Mouse (Mus musculus): Measurements from ENCODE around the gene Tbc1d25. TPM values are rescaled to one million over a fixed set of nuclear protein-coding genes. Genes with fewer than 3 reads are reported as not detected.
A peak's percentile ranks its signal among the peaks of the same experiment; 100 is the strongest.

Tbc1d25 gene
- polyA plus RNA-seq, 1 experiment, result 9.5 TPM

DNA sequence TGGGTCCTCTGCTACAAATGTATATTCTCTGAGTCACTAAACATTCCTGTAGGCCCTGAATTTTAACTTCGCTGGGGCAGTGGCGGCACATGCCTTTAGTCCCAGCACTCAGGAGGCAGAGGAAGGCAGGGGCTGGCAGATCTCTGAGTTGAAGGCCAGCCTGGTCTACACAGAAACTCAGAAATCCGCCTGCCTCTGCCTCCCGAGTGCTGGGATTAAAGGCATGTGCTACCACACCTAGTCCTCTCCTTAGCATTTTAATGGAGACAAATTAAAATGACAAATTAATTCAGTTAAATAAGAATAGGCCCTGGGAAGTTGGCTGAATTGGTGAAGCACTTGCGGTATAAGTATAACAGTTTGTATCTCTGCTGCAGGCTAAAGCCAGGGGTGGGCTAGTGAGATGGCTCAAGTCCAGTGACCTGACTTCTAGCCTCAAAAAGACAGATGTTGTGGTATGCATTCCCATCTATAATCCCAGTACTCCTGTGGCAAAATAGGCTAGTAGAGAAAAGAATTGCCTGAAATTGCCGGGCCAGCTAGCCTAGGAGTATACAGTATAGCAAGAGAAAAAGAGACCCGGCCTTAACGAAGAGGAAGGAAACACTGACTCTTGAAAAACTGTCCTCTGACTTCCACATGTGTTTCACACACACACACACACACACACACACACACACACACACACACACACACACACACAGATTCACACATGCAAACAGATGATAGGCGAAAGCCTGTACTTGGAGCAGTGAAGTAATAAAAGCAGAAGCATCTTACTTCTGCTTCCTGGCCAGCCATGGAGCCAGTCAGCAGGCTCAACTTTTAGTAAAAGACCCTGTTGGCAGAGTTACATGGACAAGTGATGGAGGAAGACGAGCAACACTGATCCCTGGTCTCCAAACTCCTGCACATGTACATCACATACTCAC is 8.0 kb downstream of the Tbc1d25 start:
- Histone ChIP-seq H3K27me3 (ENCODE audit: control insufficient read depth, insufficient read depth, low read length, poor library complexity, severe bottlenecking) (no peaks in the 10 kb centered on the region), H3K4me3 (ENCODE audit: low read depth, low read length) (no peak overlapping the region), H3K27ac (ENCODE audit: insufficient read depth, low read length) (peak overlapping the region; percentile 77)

DNA sequence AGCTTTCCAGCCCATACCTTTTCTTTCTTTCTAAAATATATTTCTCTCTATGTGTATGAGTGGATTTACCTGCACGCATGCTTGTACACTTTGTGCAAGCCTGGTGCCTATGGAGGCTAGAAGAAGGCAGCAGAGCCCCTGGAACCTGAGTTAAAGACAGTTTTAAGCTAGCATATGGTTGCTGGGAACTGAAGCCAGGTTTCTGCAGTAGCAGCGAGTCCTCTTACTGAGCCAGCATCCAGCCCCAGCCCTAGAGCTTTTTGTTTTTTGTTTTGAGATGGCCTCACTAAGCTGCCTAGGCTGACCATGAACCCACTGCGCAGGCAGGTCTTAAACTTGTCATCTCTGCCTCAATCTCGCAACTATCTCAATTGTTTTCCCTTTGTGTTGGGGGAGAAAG is 11.5 kb downstream of the Tbc1d25 start:
- TF ChIP-seq POLR2A (IDR thresholded peaks at IDR 0.05; ENCODE audit: insufficient read depth, low read length) (no peak), CTCF (IDR thresholded peaks at IDR 0.05; ENCODE audit: low read depth, low read length) (no peak), EP300 (IDR thresholded peaks at IDR 0.05; ENCODE audit: insufficient read depth, low read depth, low read length) (no peak)
- H3K9ac ChIP-seq (ENCODE audit: low read depth, poor library complexity, severe bottlenecking), result no peak overlapping the region
- H3K4me3 ChIP-seq (ENCODE audit: low read depth, low read length), result no peak overlapping the region
- H3K9me3 ChIP-seq (replicated peaks; ENCODE audit: control insufficient read depth, insufficient read depth, low read length, poor library complexity, severe bottlenecking), result no peaks in the 10 kb centered on the region
- H3K27me3 ChIP-seq (ENCODE audit: control insufficient read depth, insufficient read depth, low read length, poor library complexity, severe bottlenecking), result no peaks in the 10 kb centered on the region
- H3K36me3 ChIP-seq (ENCODE audit: control insufficient read depth, insufficient read depth, low read length, poor library complexity, severe bottlenecking), result peaks cover 7% of the 10 kb centered on the region
- no peak overlapping the region for H3K27ac ChIP-seq (ENCODE audit: insufficient read depth, low read length)
- H3K4me1 ChIP-seq (ENCODE audit: control insufficient read depth, insufficient read depth, low read length), result no peaks in the 10 kb centered on the region

More for the DNA sequence above, 8.0 kb downstream of the Tbc1d25 start:
- no peak for TF ChIP-seq CTCF (IDR thresholded peaks at IDR 0.05; ENCODE audit: low read depth, low read length)
- TF ChIP-seq EP300 (IDR thresholded peaks at IDR 0.05; ENCODE audit: insufficient read depth, low read depth, low read length), result no peak
- no peak for TF ChIP-seq POLR2A (IDR thresholded peaks at IDR 0.05; ENCODE audit: insufficient read depth, low read length)
- H3K9ac ChIP-seq (ENCODE audit: low read depth, poor library complexity, severe bottlenecking), result no peak overlapping the region
- no peaks in the 10 kb centered on the region for H3K9me3 ChIP-seq (replicated peaks; ENCODE audit: control insufficient read depth, insufficient read depth, low read length, poor library complexity, severe bottlenecking)
- H3K4me1 ChIP-seq (ENCODE audit: control insufficient read depth, insufficient read depth, low read length), result no peaks in the 10 kb centered on the region
- H3K36me3 ChIP-seq (ENCODE audit: control insufficient read depth, insufficient read depth, low read length, poor library complexity, severe bottlenecking), result peaks cover 23% of the 10 kb centered on the region

DNA sequence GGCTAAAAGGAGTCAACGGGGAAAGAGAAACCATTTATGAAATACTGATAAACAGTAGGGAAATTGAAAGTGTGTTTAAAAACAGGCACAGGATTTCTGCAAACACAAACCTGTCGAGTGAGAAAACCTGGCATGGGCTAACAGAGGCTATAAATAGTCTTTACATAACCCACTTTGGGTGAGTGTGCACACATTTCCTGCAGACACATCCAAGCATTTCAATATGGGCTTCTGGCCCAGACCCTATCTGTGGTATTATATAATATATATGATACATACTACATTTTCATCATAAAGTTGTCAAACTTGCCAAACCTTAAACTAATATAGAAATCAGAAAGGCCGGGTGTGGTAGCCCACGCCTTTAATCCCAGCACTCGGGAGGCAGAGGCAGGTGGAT is 12.9 kb downstream of the Tbc1d25 start:
- Histone ChIP-seq H3K4me1 (ENCODE audit: control insufficient read depth, insufficient read depth, low read length) (no peaks in the 10 kb centered on the region), H3K9me3 (replicated peaks; ENCODE audit: control insufficient read depth, insufficient read depth, low read length, poor library complexity, severe bottlenecking) (no peaks in the 10 kb centered on the region), H3K27ac (ENCODE audit: insufficient read depth, low read length) (no peak overlapping the region), H3K36me3 (ENCODE audit: control insufficient read depth, insufficient read depth, low read length, poor library complexity, severe bottlenecking) (peaks cover 8% of the 10 kb centered on the region), H3K9ac (ENCODE audit: low read depth, poor library complexity, severe bottlenecking) (no peak overlapping the region), H3K4me3 (ENCODE audit: low read depth, low read length) (no peak overlapping the region), H3K27me3 (ENCODE audit: control insufficient read depth, insufficient read depth, low read length, poor library complexity, severe bottlenecking) (no peaks in the 10 kb centered on the region)
- TF ChIP-seq POLR2A (IDR thresholded peaks at IDR 0.05; ENCODE audit: insufficient read depth, low read length) (no peak), EP300 (IDR thresholded peaks at IDR 0.05; ENCODE audit: insufficient read depth, low read depth, low read length) (no peak), CTCF (IDR thresholded peaks at IDR 0.05; ENCODE audit: low read depth, low read length) (no peak)

DNA sequence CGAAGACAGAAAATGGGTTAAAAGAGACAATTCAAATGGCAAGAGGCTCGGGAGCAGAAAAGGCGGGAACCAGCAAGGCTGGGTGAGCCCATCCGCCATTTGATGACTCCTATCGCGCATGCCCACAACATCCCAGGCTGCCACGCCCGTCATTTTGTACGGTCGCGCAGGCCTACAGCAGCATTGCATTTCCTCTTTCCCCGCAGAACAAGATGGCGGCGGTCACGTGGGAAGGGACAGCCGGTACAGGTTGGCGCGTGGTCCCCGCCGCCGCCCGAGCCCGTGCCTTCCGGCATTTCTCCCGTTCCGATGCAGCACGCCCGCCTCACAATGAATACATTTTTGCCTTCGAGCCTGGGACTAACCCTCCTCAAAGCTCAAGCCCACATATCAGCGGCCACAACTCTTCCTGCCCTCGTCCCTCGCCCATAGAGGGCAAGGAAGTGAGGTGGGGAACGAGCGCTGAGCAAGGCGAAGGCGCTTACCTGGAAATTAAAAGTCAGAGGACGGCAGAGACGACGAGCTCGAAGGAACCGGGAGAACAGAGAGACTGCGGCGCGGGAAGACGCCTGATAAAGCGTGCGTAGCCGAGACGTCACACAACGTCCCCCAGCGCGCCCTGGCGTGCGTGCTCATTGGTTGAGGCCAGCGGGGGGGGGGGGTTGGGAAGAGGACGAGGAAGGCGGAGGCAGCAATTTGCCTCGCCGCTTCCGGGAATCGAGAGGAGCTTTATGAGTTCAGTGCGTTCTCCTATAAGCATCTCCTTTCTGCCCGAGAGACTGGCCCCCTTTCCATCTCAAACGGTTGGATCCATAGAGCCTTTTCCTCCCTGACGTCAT is 30.6 kb downstream of the Tbc1d25 start, which contains the start of gene Rbm3:
TSS of gene Rbm3 (minus strand) at position 728 of the 839 bp plus-strand sequence.
- Histone ChIP-seq H3K4me1 (ENCODE audit: control insufficient read depth, insufficient read depth, low read length) (no peaks in the 10 kb centered on the region), H3K9ac (ENCODE audit: low read depth, poor library complexity, severe bottlenecking) (peak within 1 kb of the TSS; percentile 90), H3K4me3 (ENCODE audit: low read depth, low read length) (peak within 1 kb of the TSS; percentile 97), H3K9me3 (replicated peaks; ENCODE audit: control insufficient read depth, insufficient read depth, low read length, poor library complexity, severe bottlenecking) (no peaks in the 10 kb centered on the region), H3K27me3 (ENCODE audit: control insufficient read depth, insufficient read depth, low read length, poor library complexity, severe bottlenecking) (no peaks in the 10 kb centered on the region), H3K36me3 (ENCODE audit: control insufficient read depth, insufficient read depth, low read length, poor library complexity, severe bottlenecking) (peaks cover 41% of the 10 kb centered on the region), H3K27ac (ENCODE audit: insufficient read depth, low read length) (peak within 1 kb of the TSS; percentile 95)
- TF ChIP-seq EP300 (IDR thresholded peaks at IDR 0.05; ENCODE audit: insufficient read depth, low read depth, low read length) (0 out of 2 replicates have a peak, but pooled peaks have one; percentile 3), POLR2A (IDR thresholded peaks at IDR 0.05; ENCODE audit: insufficient read depth, low read length) (no peak)

DNA sequence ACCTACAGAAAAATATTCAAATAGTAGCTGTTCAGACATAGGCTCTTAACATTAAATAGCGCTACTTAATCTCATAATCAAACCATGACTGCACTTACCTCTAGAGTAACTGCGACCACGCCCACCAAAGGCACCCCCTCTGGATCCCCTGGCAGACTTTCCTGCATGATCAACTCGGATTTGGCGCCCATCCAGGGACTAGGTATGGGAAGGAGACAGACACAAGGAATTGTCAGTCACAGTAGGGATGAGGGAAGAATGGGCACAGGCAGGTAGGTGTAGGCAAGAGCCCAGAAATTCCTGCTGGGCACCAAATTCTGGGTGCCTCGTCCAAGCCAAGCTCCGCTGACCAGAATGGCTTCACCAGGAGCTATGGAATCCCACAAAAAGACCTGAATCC is 32.2 kb downstream of the Tbc1d25 start:
- H3K27ac ChIP-seq (ENCODE audit: insufficient read depth, low read length), result no peak overlapping the region
- H3K9me3 ChIP-seq (replicated peaks; ENCODE audit: control insufficient read depth, insufficient read depth, low read length, poor library complexity, severe bottlenecking), result no peaks in the 10 kb centered on the region
- H3K9ac ChIP-seq (ENCODE audit: low read depth, poor library complexity, severe bottlenecking), result peak overlapping the region; percentile 90
- peak overlapping the region; percentile 97 for H3K4me3 ChIP-seq (ENCODE audit: low read depth, low read length)
- TF ChIP-seq POLR2A (IDR thresholded peaks at IDR 0.05; ENCODE audit: insufficient read depth, low read length) (no peak), CTCF (IDR thresholded peaks at IDR 0.05; ENCODE audit: low read depth, low read length) (no peak), EP300 (IDR thresholded peaks at IDR 0.05; ENCODE audit: insufficient read depth, low read depth, low read length) (no peak)
- peaks cover 49% of the 10 kb centered on the region for H3K36me3 ChIP-seq (ENCODE audit: control insufficient read depth, insufficient read depth, low read length, poor library complexity, severe bottlenecking)
- H3K27me3 ChIP-seq (ENCODE audit: control insufficient read depth, insufficient read depth, low read length, poor library complexity, severe bottlenecking), result no peaks in the 10 kb centered on the region
- H3K4me1 ChIP-seq (ENCODE audit: control insufficient read depth, insufficient read depth, low read length), result no peaks in the 10 kb centered on the region

Data from ES-Bruce4 (cell line).